Mouse (Mus musculus): ENCODE data around the gene Nat8l. TPM values are rescaled to one million over a fixed set of nuclear protein-coding genes. Genes with fewer than 3 reads are reported as not detected.

Nat8l gene
- total RNA-seq, 2 experiments from 2014 or later, result 0.79 to 1.1 TPM

- intact Hi-C loops (cut with DNase I), result no loop called here
- no peak for DNase-seq
Observed at GRCm38 (mm10) chr5:34001401-34001800, 5.6 kb downstream of the Nat8l start.

GRCm38 (mm10) chr5:34002636-34003035 is 6.9 kb downstream of the Nat8l start:
- no peak for DNase-seq
- intact Hi-C loops (cut with DNase I), result no loop called here

GRCm38 (mm10) chr5:34004618-34005017 is 8.8 kb downstream of the Nat8l start:
- DNase-seq, result no peak
- intact Hi-C loops (cut with DNase I), result no loop called here

DNA sequence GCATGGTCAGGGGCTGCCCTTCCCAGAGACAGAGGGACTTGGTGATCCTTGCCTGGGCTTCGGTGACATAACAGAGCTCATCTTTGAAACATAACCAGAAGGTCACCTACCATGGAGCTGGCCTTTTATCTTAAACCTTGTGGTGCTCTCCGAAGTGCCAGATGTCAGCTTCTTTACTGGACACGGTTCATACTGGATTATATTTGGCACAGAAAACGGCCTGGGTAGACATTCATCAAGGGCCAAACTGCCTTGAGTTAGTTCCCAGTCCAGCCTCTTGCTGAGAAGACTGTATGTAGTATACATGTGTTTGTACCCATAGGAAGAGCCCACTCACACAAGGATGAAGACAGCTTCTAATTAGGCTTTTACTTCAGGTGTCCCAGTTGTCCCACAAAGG is 11.0 kb downstream of the Nat8l start:
- intact Hi-C loops (cut with DNase I), result no loop called here
- DNase-seq, result no peak

- intact Hi-C loops (cut with DNase I), result no loop called here
- no peak for DNase-seq
Observed at GRCm38 (mm10) chr5:34007392-34007941, 11.7 kb downstream of the Nat8l start.

- intact Hi-C loops (cut with DNase I), result no loop called here
- DNase-seq, result no peak
Observed at GRCm38 (mm10) chr5:34014652-34015051, 18.9 kb downstream of the Nat8l start.

DNA sequence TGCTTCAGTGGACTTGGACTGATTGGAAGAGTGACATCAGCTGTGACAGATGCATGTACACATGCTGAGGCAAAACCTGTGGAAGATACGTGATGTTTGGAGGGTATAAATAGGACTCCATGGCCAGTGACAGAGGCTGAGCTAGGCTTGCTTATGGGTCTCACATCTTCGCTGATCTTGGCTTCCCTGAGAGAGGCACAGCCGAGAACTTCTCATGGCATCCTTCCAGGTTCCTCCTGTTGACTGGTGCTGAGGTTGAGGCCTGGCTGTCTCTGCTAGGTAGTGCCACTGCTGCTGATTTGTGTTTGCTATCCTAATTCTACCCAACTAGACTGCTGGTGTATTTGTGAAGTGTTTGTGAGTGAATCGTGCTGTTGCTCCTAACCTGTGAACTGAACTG is 23.2 kb downstream of the Nat8l start:
- intact Hi-C loops (cut with DNase I), result no loop called here
- DNase-seq, result no peak

DNA sequence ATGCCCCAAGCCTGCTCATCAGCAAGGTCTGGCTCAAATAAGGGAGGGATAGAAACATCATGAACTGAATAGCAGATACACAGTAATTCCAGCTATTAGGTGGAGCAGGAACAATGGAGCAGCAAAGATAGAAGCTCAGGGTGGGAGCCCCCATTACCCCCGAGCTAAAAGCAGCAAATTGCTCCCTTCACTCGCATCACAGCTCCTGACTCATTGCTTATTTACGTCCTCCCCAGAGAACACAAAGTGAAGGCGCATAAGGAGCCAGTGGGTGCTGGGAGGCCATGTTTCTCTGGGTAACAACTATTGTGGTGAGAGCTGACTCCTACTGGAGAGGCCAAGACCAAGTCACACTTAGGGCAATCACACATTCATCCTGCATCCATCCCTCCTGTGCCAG is 34.3 kb downstream of the Nat8l start:
- DNase-seq, result no peak
- intact Hi-C loops (cut with DNase I), result no loop called here

DNA sequence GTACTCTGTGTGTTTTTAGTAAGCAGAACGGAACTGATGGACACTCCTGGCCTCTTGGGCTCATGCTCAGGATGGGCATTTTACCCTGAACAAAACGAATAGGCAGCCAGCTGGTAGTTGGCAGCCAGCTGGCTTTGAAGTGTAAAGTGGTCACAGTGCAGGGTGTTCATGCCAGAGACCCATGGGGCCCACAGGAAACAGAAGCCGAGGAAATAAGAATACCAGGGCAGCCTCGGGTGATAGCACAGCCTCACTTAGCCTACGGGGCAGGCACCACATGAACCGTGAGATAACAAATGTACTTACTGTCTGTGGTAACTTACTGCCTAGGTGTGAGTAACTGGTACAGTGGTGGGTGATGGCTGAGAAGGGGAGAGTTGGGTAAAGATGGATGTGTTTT is 35.2 kb downstream of the Nat8l start:
- DNase-seq, result no peak
- intact Hi-C loops (cut with DNase I), result no loop called here

- no peak for DNase-seq
- intact Hi-C loops (cut with DNase I), result no loop called here
Observed at GRCm38 (mm10) chr5:34032520-34032919, 36.7 kb downstream of the Nat8l start.

Other genes starting within 250 kb of the Nat8l start
- 100 to 1,000 TPM; 134 to 161 TPM for gene Letm1, start 213.2 kb upstream of the Nat8l start, total RNA-seq (2021)
- 10 to 100 TPM; 23.1 to 23.2 TPM for gene Nsd2, start 175.3 kb upstream of the Nat8l start, total RNA-seq (2021)
- gene Nelfa, start 59.6 kb upstream of the Nat8l start, total RNA-seq (2021), result 10 to 100 TPM in 1 of 2 experiments, 1 to 10 TPM in 1; 9.8 to 10.1 TPM
- 1 to 10 TPM; 1.9 to 3.8 TPM for gene Gm1673, start 12.6 kb upstream of the Nat8l start, total RNA-seq (2021)
- gene Poln, start 173.5 kb downstream of the Nat8l start, total RNA-seq (2021), result 1 to 10 TPM; 2.6 to 3.5 TPM
- gene Haus3, start 173.5 kb downstream of the Nat8l start, total RNA-seq (2021), result 1 to 10 TPM; 3.4 to 4.1 TPM
- 10 to 100 TPM; 73.8 to 84.6 TPM for gene Mxd4, start 191.7 kb downstream of the Nat8l start, total RNA-seq (2021)

Data from heart, postnatal 36 days (tissue).